Mouse (Mus musculus) adrenal gland, postnatal 25 days (tissue): ENCODE measurements around the gene Fbxo8. TPM values are rescaled to one million over a fixed set of nuclear protein-coding genes. Genes with fewer than 3 reads are reported as not detected.
A peak's percentile ranks its signal among the peaks of the same experiment; 100 is the strongest.

Experiments
- DNase-seq: peaks from one replicate; pipeline ENCODE4 v3.0.0; 2021; ENCODE audit warnings: mixed read lengths
- microRNA-seq, 2 experiments: library from miRNA; unstranded; fragments of <30 nt; microRNA quantifications; one replicate each; pipeline ENCODE4 v1.2.0; 2021
- total RNA-seq: library from RNA; stranded (reverse); gene quantifications from 2 replicates; pipeline ENCODE4 v1.2.3, GENCODE M21; 2021

The Fbxo8 gene
- total RNA-seq, 1 experiment from 2014 or later = 57.3 TPM

- DNase-seq = no peak
Measured at GRCm38 (mm10) chr8:56611736-56612135, 60.8 kb downstream of the Fbxo8 start.

DNA sequence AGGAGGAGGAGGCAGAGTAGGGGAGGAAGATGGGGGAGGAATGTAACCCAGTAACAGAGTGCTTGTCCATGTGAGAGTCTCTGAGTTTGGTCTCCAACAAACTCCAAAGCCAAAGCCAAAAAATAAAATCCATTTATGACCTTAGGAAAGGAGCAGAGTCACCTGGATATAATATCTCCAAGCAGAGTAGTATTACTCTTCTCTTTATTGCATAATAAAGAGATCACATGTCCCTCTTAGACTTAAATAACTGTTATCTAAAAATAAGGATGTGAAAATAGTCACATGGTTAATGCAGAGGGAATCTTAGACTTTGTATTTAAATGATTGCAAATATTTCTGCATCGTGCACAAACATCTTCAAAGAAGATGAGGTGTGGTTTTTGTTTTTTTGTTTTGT lies 63.3 kb downstream of the Fbxo8 start:
- no peak for DNase-seq

DNA sequence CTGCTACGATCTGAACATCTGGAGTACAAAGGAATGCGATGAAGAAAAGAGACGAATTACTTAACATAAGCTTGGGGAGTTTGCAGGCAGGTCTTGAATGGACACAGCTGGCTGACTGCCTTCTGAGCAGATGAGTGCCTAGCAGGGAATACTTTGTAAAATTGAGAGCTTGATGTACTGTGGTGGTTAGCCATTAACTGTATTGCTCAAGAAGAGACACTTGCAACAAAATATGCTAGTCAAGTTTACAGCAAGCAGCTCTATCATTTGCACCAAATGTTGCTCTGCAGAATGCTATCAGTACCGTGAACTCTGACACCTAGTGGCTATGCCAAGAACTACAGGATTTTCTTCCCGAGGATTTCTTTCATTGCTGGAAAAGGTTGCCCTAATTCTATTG lies 64.1 kb downstream of the Fbxo8 start:
- no peak for DNase-seq

- DNase-seq = peak; percentile 27
Measured at GRCm38 (mm10) chr8:56616260-56616659, 65.4 kb downstream of the Fbxo8 start.

DNA sequence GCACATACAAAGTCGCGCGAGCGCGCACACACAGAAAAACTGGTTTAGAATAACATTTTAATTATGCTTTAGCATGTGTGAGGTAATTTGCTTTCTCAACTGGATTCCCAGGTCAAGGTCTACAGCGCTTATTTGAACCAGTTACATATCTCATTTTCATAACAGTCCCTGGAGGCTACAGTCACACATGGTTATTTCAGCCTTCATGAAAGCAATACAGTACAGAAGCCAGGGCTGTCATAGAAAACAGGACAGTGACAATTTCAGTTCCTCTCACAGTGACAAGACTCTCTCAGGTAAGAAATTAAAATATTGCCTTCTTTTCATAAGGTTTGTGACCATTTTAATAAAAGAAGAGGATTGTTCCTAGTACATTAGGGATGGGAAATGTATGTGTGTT lies 66.4 kb downstream of the Fbxo8 start:
- DNase-seq = no peak

DNA sequence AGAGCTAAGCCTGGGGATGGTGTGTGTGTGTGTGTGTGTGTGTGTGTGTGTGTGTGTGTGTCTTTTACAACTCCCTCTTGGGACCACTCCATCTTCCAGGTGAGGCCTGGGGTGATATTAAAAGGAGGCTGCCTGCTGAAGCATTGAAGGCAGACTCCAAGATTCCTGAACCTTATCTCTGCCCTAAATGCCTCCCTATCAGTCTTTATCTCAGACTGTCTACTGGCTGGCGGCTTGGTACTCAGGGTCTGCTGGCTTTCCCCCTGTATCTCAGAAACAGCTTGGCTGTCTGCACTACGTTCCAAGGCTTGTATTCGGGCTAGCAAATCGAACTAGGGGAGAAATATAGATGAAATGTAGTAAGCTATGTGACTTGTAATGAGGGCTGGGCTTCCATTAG lies 68.2 kb downstream of the Fbxo8 start:
- no peak for DNase-seq

DNA sequence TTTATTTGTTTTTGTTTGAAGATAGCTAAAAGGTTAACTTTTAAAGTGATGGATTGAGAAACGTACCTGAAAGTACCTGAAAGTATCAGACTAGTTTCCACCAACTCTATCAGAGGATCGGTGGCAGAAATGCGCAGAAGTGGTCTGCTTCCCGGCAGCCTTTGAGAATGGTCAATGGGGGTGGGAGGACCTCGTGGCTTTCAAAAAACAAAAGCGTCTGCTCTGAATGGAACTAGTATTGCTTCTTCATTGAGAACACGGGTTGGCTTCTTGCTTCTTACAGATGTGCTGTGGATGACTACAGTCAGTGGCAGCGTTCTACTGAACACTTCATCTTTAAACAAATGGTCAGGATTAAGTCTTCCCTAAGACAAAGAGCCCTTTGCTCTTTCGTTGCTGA lies 68.7 kb downstream of the Fbxo8 start:
- DNase-seq = no peak

DNA sequence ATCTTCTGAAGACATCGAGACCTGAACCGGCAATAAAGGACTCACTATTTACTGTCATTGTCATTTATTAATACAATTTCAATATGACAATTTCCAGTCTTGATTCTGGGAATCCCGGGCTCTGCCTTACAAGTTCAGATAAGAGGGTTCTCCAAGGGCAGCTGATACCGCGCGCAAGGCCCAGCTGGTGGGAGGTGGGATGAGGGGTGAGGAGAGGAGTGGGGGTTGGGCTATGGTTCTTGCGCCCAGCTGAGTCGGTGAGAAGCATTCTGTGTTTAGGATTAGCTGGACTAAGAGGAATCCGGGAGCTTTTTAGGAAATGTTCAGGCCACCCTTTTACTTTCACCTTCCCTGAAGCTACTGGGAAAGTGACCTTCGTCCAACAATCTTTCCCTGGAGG lies 69.8 kb downstream of the Fbxo8 start:
- no peak for DNase-seq

- DNase-seq = no peak
Measured at GRCm38 (mm10) chr8:56621093-56621492, 70.2 kb downstream of the Fbxo8 start.

DNA sequence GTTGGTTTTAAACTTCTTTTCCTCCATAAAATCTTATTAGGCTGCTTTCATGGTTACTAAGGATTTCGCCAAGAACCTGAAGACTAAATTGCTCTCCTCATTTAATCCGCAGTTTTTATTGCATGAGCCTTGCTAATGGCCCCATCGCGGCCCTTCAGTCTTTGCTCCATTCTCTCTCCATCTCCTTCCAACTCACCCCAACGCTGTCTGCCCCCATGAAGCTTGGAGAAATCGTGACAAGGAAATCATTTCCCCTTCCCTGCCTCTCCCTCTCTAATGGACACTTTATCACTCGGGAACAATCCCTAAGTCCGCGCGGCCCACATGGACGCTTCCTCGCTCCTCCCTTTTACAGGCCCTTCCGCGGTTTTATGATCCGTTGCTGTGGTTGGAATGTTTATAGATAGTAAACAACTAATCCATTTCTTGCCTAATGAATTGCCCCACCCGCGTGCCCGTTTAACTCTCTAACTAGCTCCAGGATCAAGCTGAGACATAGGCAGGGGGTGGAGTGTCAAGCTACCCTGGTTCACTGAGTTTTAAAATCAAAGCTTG lies 71.7 kb downstream of the Fbxo8 start:
- DNase-seq = no peak

GRCm38 (mm10) chr8:56623346-56623745 lies 72.5 kb downstream of the Fbxo8 start:
- DNase-seq = no peak

DNA sequence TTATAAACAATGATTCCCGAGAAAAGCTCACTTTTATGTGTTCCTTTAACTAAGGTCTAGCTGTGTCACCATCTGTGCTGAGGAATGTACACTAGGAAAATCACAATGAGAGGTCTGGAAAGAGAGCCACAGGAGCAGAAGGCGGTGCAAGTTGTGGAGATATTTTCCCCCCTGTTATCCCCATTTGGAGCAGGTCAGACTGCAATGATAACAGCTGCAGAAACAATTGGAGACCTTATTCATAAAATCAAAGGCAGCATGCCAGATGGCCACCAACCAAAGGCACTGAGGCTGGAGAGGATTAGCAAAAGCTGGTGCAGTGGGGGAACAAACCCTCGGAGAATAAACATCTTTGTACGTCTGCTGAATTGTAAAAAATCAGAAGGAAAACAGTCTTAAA lies 78.3 kb downstream of the Fbxo8 start:
- DNase-seq = no peak

GRCm38 (mm10) chr8:56639277-56639676 lies 88.4 kb downstream of the Fbxo8 start:
- DNase-seq = no peak

Small RNA genes within 50 kb of the gene (microRNA-seq; reads per million reads assigned to microRNA genes)
- 0 reads per million in 2 experiments for gene Gm25992

Other genes starting within 250 kb of the Fbxo8 start
- gene Cep44, start within 50 bp of the Fbxo8 start, total RNA-seq = 29.4 and 32.2 TPM in 2 replicates